Mouse (Mus musculus): ENCODE data around the gene Zfp536. TPM values are rescaled to one million over a fixed set of nuclear protein-coding genes. Genes with fewer than 3 reads are reported as not detected.

The Zfp536 gene
- polyA plus RNA-seq, 1 experiment, result not detected

GRCm38 (mm10) chr7:37447523-37447922 lies 325.9 kb downstream of the Zfp536 start:
- H3K27me3 ChIP-seq (ENCODE audit: control insufficient read depth, insufficient read depth, insufficient read length), result no peaks in the 10 kb centered on the region
- no peak overlapping the region for H3ac ChIP-seq (ENCODE audit: control insufficient read depth, insufficient read length, low read depth)
- H3K4me3 ChIP-seq (ENCODE audit: insufficient read depth, poor library complexity, severe bottlenecking), result no peak overlapping the region
- H3K79me3 ChIP-seq (ENCODE audit: low read depth), result no peaks in the 10 kb centered on the region
- TF ChIP-seq MYOG (IDR thresholded peaks at IDR 0.05; ENCODE audit: control insufficient read depth, extremely low read depth, insufficient read length) (no peak), MYOD1 (IDR thresholded peaks at IDR 0.05; ENCODE audit: control insufficient read depth, insufficient read length, low read depth) (no peak), CEBPB (IDR thresholded peaks at IDR 0.05; ENCODE audit: low read depth) (no peak), MAX (IDR thresholded peaks at IDR 0.05) (no peak), USF1 (IDR thresholded peaks at IDR 0.05; ENCODE audit: low read depth) (no peak), FOSL1 (IDR thresholded peaks at IDR 0.05; ENCODE audit: insufficient read depth, low read length, poor library complexity, severe bottlenecking) (no peak), CTCF (IDR thresholded peaks at IDR 0.05; ENCODE audit: control insufficient read depth, insufficient read depth, insufficient read length) (no peak)
- H3K36me3 ChIP-seq (ENCODE audit: control insufficient read depth, insufficient read depth), result no peaks in the 10 kb centered on the region
- no peaks in the 10 kb centered on the region for H3K79me2 ChIP-seq (ENCODE audit: control insufficient read depth, insufficient read depth)

GRCm38 (mm10) chr7:37439912-37440311 lies 333.5 kb downstream of the Zfp536 start:
- TF ChIP-seq MAX (IDR thresholded peaks at IDR 0.05), result no peak
- TF ChIP-seq FOSL1 (IDR thresholded peaks at IDR 0.05; ENCODE audit: insufficient read depth, low read length, poor library complexity, severe bottlenecking), result no peak
- TF ChIP-seq CEBPB (IDR thresholded peaks at IDR 0.05; ENCODE audit: low read depth), result no peak
- no peak for TF ChIP-seq MYOG (IDR thresholded peaks at IDR 0.05; ENCODE audit: control insufficient read depth, extremely low read depth, insufficient read length)
- no peak for TF ChIP-seq USF1 (IDR thresholded peaks at IDR 0.05; ENCODE audit: low read depth)
- TF ChIP-seq CTCF (IDR thresholded peaks at IDR 0.05; ENCODE audit: control insufficient read depth, insufficient read depth, insufficient read length), result no peak
- TF ChIP-seq MYOD1 (IDR thresholded peaks at IDR 0.05; ENCODE audit: control insufficient read depth, insufficient read length, low read depth), result no peak
- Histone ChIP-seq H3K4me3 (ENCODE audit: insufficient read depth, poor library complexity, severe bottlenecking) (no peak overlapping the region), H3K79me3 (ENCODE audit: low read depth) (no peaks in the 10 kb centered on the region), H3K36me3 (ENCODE audit: control insufficient read depth, insufficient read depth) (no peaks in the 10 kb centered on the region), H3K27me3 (ENCODE audit: control insufficient read depth, insufficient read depth, insufficient read length) (no peaks in the 10 kb centered on the region), H3K79me2 (ENCODE audit: control insufficient read depth, insufficient read depth) (no peaks in the 10 kb centered on the region), H3ac (ENCODE audit: control insufficient read depth, insufficient read length, low read depth) (no peak overlapping the region)

- Histone ChIP-seq H3K79me3 (ENCODE audit: low read depth) (no peaks in the 10 kb centered on the region), H3K36me3 (ENCODE audit: control insufficient read depth, insufficient read depth) (no peaks in the 10 kb centered on the region), H3K27me3 (ENCODE audit: control insufficient read depth, insufficient read depth, insufficient read length) (peaks cover 4% of the 10 kb centered on the region), H3K4me3 (ENCODE audit: insufficient read depth, poor library complexity, severe bottlenecking) (no peak overlapping the region), H3ac (ENCODE audit: control insufficient read depth, insufficient read length, low read depth) (no peak overlapping the region), H3K79me2 (ENCODE audit: control insufficient read depth, insufficient read depth) (no peaks in the 10 kb centered on the region)
- no peak for TF ChIP-seq FOSL1 (IDR thresholded peaks at IDR 0.05; ENCODE audit: insufficient read depth, low read length, poor library complexity, severe bottlenecking)
- no peak for TF ChIP-seq MYOD1 (IDR thresholded peaks at IDR 0.05; ENCODE audit: control insufficient read depth, insufficient read length, low read depth)
- no peak for TF ChIP-seq MYOG (IDR thresholded peaks at IDR 0.05; ENCODE audit: control insufficient read depth, extremely low read depth, insufficient read length)
These were observed 334.2 kb downstream of the Zfp536 start for GRCm38 (mm10) chr7:37439117-37439844.

- TF ChIP-seq CEBPB (IDR thresholded peaks at IDR 0.05; ENCODE audit: low read depth), result no peak
- TF ChIP-seq USF1 (IDR thresholded peaks at IDR 0.05; ENCODE audit: low read depth), result no peak
- no peak for TF ChIP-seq MAX (IDR thresholded peaks at IDR 0.05)
- no peak for TF ChIP-seq MYOD1 (IDR thresholded peaks at IDR 0.05; ENCODE audit: control insufficient read depth, insufficient read length, low read depth)
- no peak for TF ChIP-seq MYOG (IDR thresholded peaks at IDR 0.05; ENCODE audit: control insufficient read depth, extremely low read depth, insufficient read length)
- no peak for TF ChIP-seq FOSL1 (IDR thresholded peaks at IDR 0.05; ENCODE audit: insufficient read depth, low read length, poor library complexity, severe bottlenecking)
- TF ChIP-seq CTCF (IDR thresholded peaks at IDR 0.05; ENCODE audit: control insufficient read depth, insufficient read depth, insufficient read length), result no peak
- no peak overlapping the region for H3ac ChIP-seq (ENCODE audit: control insufficient read depth, insufficient read length, low read depth)
These were observed 335.6 kb downstream of the Zfp536 start for GRCm38 (mm10) chr7:37437887-37438286.

GRCm38 (mm10) chr7:37433156-37433555 lies 340.3 kb downstream of the Zfp536 start:
- Histone ChIP-seq H3K79me3 (ENCODE audit: low read depth) (no peaks in the 10 kb centered on the region), H3K79me2 (ENCODE audit: control insufficient read depth, insufficient read depth) (no peaks in the 10 kb centered on the region), H3K36me3 (ENCODE audit: control insufficient read depth, insufficient read depth) (no peaks in the 10 kb centered on the region), H3ac (ENCODE audit: control insufficient read depth, insufficient read length, low read depth) (no peak overlapping the region), H3K4me3 (ENCODE audit: insufficient read depth, poor library complexity, severe bottlenecking) (no peak overlapping the region), H3K27me3 (ENCODE audit: control insufficient read depth, insufficient read depth, insufficient read length) (peaks cover 7% of the 10 kb centered on the region)
- TF ChIP-seq MAX (IDR thresholded peaks at IDR 0.05) (no peak), MYOG (IDR thresholded peaks at IDR 0.05; ENCODE audit: control insufficient read depth, extremely low read depth, insufficient read length) (no peak), FOSL1 (IDR thresholded peaks at IDR 0.05; ENCODE audit: insufficient read depth, low read length, poor library complexity, severe bottlenecking) (no peak), USF1 (IDR thresholded peaks at IDR 0.05; ENCODE audit: low read depth) (no peak), MYOD1 (IDR thresholded peaks at IDR 0.05; ENCODE audit: control insufficient read depth, insufficient read length, low read depth) (no peak), CEBPB (IDR thresholded peaks at IDR 0.05; ENCODE audit: low read depth) (no peak), CTCF (IDR thresholded peaks at IDR 0.05; ENCODE audit: control insufficient read depth, insufficient read depth, insufficient read length) (no peak)

More at GRCm38 (mm10) chr7:37437887-37438286, 335.6 kb downstream of the Zfp536 start:
- Histone ChIP-seq H3K36me3 (ENCODE audit: control insufficient read depth, insufficient read depth) (no peaks in the 10 kb centered on the region), H3K79me3 (ENCODE audit: low read depth) (no peaks in the 10 kb centered on the region), H3K4me3 (ENCODE audit: insufficient read depth, poor library complexity, severe bottlenecking) (no peak overlapping the region), H3K79me2 (ENCODE audit: control insufficient read depth, insufficient read depth) (no peaks in the 10 kb centered on the region), H3K27me3 (ENCODE audit: control insufficient read depth, insufficient read depth, insufficient read length) (peaks cover 4% of the 10 kb centered on the region)

Data from C2C12 (cell line).